19 mouse cellular contexts compared by ENCODE assay signal in the genomic region with DNA sequence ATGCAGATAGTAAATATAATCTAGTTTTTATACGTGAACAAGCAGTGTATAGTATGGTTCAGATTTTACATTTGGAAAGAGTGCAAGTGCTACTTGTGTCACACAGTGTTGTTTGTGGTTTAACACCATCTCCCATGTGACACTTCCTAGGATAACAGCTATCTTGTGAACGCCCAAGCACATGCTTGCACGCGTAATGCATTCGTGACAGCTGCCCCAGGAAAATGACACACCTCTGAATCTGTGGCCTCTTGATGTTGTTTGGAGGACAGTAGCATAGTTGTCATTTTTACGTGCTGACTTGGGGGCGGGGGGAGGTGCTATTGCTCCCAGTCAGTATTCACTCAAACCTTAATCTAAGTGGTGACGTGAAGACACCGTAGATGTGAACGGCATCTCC.
"Had no signal": no experiment of that assay in that cellular context is flagged by ENCODE, and none has a peak within 500 bp of the region (broad histone marks: within the 10 kb centered on the region; RNA-seq: fewer than 3 reads in every experiment).

No protein-coding gene starts in this region.

- H3K36me3 ChIP-seq: lung, embryonic 15.5 days; midbrain, embryonic 12.5 days; midbrain, embryonic 15.5 days; neural tube, embryonic 13.5 days; neural tube, embryonic 15.5 days had no signal

- ATAC-seq: lung, postnatal 0 days; midbrain, embryonic 15.5 days had no signal

- H3K9me3 ChIP-seq: lung, embryonic 15.5 days; megakaryocyte, embryonic 14.5 days; midbrain, embryonic 12.5 days; midbrain, embryonic 15.5 days; neural tube, embryonic 13.5 days; neural tube, embryonic 15.5 days had no signal

- H3K9ac ChIP-seq: lung, embryonic 15.5 days; midbrain, embryonic 12.5 days; midbrain, embryonic 15.5 days; neural tube, embryonic 13.5 days; neural tube, embryonic 15.5 days had no signal

- H3K27me3 ChIP-seq: midbrain, embryonic 15.5 days; neural tube, embryonic 13.5 days; neural tube, embryonic 15.5 days had no signal

- H3K4me2 ChIP-seq: lung, embryonic 15.5 days; midbrain, embryonic 12.5 days; midbrain, embryonic 15.5 days; neural tube, embryonic 13.5 days; neural tube, embryonic 15.5 days had no signal

- H3K4me3 ChIP-seq: lung, embryonic 15.5 days; megakaryocyte, embryonic 14.5 days; midbrain, embryonic 12.5 days; midbrain, embryonic 15.5 days; neural tube, embryonic 13.5 days; neural tube, embryonic 15.5 days had no signal

- DNase-seq: lung, adult 2 months; lung, postnatal 14 days; lung, postnatal 36 days; retina, postnatal 1 day; right cerebral cortex, adult 18-20 months; right cerebral cortex, postnatal 25 days; right cerebral cortex, postnatal 4 days; spleen, adult 18-20 months; thymus, adult 18-20 months; thymus, postnatal 14 days; thymus, postnatal 36 days had no signal

- H3K27ac ChIP-seq: lung, embryonic 15.5 days; macrophage; midbrain, embryonic 12.5 days had no signal
